Mouse (Mus musculus) C2C12 (cell line): Measurements from ENCODE around the gene Gm17027.
"Not testable (repeated sequence)": the region's sequence is repeated elsewhere in the genome, so short reads cannot be mapped to it uniquely, and the experiment has no call there.

Experiments used
- CEBPB ChIP-seq: IDR thresholded peaks from one replicate; pipeline ENCODE4 v1.6.1; 2011; ENCODE audit warnings: low read depth, mild to moderate bottlenecking, control low read depth, moderate library complexity
- CTCF ChIP-seq: IDR thresholded peaks from one replicate; pipeline ENCODE4 v1.5.1; 2011; ENCODE audit not compliant: control insufficient read depth, insufficient read depth, insufficient read length
- FOSL1 ChIP-seq: IDR thresholded peaks from one replicate; pipeline ENCODE4 v1.8.0; 2011; ENCODE audit warnings: mild to moderate bottlenecking, low read length; ENCODE audit not compliant: poor library complexity, insufficient read depth, severe bottlenecking
- MAX ChIP-seq: IDR thresholded peaks from one replicate; pipeline ENCODE4 v1.6.1; 2011; ENCODE audit warnings: mild to moderate bottlenecking, control low read depth
- MYOD1 ChIP-seq: IDR thresholded peaks from one replicate; pipeline ENCODE4 v1.6.1; 2011; ENCODE audit warnings: low read depth; ENCODE audit not compliant: control insufficient read depth, insufficient read length
- USF1 ChIP-seq: IDR thresholded peaks from one replicate; pipeline ENCODE4 v1.6.1; 2011; ENCODE audit warnings: low read depth, mild to moderate bottlenecking, control low read depth, moderate library complexity

DNA sequence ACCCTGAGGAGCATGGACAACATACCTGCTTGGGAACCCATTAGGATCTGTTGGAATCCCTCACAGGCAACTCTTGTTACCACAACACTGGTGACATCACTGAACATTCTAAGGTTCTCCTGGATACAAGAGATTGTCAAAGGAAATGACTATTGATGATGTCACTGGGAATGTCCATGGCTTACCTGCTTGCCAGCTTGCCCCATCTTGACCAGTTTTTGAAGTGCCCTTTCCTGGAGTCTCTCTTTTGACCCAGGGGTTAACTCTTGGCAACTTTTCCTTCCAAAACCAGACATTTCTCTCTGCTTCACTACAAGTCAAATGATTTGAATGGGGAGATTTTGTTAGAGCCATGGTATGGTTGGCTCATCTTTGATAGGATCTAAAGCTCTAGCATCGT lies 28.3 kb upstream of the Gm17027 start, which contains the start of gene Gm3573:
- not testable (repeated sequence) for TF ChIP-seq CEBPB, MYOD1, CTCF, MAX, USF1, FOSL1
